ENCODE assay signal across 8 mouse cellular contexts in the genomic region with DNA sequence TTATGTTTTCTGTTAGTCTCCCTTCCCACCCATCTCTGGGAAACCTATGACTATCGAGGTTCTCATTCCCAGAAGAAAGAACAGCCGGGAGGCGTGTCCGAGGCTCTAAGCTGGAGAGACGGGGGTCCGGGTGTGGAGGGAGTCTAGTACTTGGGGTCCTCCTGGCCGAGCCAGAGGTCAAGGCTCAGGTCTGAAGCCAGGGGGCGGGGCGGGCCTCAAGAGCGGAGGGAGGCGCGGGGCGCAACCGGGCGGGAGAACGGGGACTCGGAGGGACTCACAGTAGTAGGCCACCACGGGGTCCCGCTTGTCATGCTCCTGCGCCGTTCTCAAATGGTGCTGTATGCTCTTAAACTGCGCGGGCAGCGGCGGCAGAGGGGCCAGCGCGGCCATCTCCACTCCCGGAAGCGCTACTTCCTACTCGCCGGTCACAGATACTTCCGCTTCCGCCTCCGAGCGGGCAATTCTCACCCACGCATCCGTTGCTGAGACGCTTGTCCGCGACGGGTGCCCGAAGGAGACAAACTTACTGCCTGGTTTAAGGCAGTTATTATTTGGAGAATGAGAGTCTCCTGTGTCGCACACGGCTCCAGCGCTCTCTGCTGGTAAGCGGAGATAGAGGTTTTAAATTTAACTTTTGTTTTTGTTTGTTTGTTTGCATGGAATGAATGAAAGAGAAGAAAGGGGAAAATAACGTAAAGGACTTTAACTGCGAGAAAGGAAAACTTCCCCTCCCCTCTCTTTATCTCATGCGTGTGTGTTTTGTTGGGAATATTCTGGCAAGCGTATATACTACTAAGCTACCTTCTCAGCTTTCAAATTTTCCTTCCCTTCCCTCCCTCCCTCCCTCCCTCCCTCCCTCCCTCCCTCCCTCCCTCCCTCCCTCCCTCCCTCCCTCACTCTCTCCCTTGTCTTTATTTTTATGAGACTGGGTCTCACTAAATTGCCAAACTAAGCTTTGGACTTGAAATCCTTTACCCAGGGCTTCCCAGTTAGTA. TPM values are rescaled to one million over a fixed set of nuclear protein-coding genes. Genes with fewer than 3 reads are reported as not detected.
DNase-seq lines count a peak whose midpoint lies in the region; ATAC-seq and TF ChIP-seq lines count a peak whose summit lies in the region.

Vta1 (minus strand) TSS at position 489 of the 995 bp plus-strand sequence.
Nmbr (plus strand) TSS at position 520 of the 995 bp plus-strand sequence.

- peak within 1 kb of the TSS; percentile 81 for H3K9ac ChIP-seq in hindbrain, postnatal 0 days (replicated peaks; ENCODE audit: low read length)

- H3K4me3 ChIP-seq in gastrocnemius, adult 2 months = peak within 1 kb of the TSS; percentile 84
- H3K4me3 ChIP-seq in hindbrain, postnatal 0 days (ENCODE audit: low read length) = peak within 1 kb of the TSS; percentile 96
- peak within 1 kb of the TSS; percentile 87 for H3K4me3 ChIP-seq in left cerebral cortex, adult 2 months

- H3K4me1 ChIP-seq in hindbrain, postnatal 0 days (ENCODE audit: insufficient read depth, low read length) = peaks cover 12% of the 10 kb centered on the region; the same call in 1 of the 2 replicates

- no peaks in the 10 kb centered on the region for H3K27me3 ChIP-seq in hindbrain, postnatal 0 days (ENCODE audit: insufficient read depth, low read length)

- H3K27ac ChIP-seq in gastrocnemius, adult 2 months = peak within 1 kb of the TSS; percentile 88
- H3K27ac ChIP-seq in hindbrain, postnatal 0 days = peak within 1 kb of the TSS; percentile 77; the same call in 1 of the 2 replicates
- peak within 1 kb of the TSS; percentile 89 for H3K27ac ChIP-seq in left cerebral cortex, adult 2 months

- peak within 1 kb of the TSS; percentile 75 for H3K4me2 ChIP-seq in hindbrain, postnatal 0 days (ENCODE audit: low read depth, low read length)

- no peaks in the 10 kb centered on the region for H3K9me3 ChIP-seq in hindbrain, postnatal 0 days (ENCODE audit: low read length)

- peak; percentile 96 for DNase-seq in ZHBTc4 (ENCODE audit: low read depth, low spot score)
- DNase-seq in gastrocnemius, adult 2 months = peak; percentile 98
- peak; percentile 99 for DNase-seq in hindbrain, postnatal 0 days (ENCODE audit: low spot score)
- DNase-seq in left cerebral cortex, adult 2 months (ENCODE audit: extremely low spot score in 1 of 2, low spot score in 2 of 2) = peak; percentile 99
- peak; percentile 100 for DNase-seq in right cerebral cortex, adult 2 months (ENCODE audit: low spot score in 2 of 2)
- peak; percentile 98 for DNase-seq in urinary bladder, postnatal 14 days (ENCODE audit: low spot score)

- TF ChIP-seq CTCF in gastrocnemius, adult 2 months (IDR thresholded peaks at IDR 0.05) = peak; percentile 87
- peak; percentile 90 for TF ChIP-seq CTCF in hindbrain, postnatal 0 days (IDR thresholded peaks at IDR 0.05; ENCODE audit: low read depth)
- TF ChIP-seq CTCF in left cerebral cortex, adult 2 months (IDR thresholded peaks at IDR 0.05) = peak; percentile 90

- intact Hi-C loops in gastrocnemius, adult 2 months (cut with DNase I) = loop anchor here (1.0 to 5.0 kb wide), 2 partner anchors 253 to 303 kb away; no protein-coding TSS in a partner anchor
- intact Hi-C loops in left cerebral cortex, adult 2 months (cut with DNase I) = loop anchor here (1.0 to 2.0 kb wide), 2 partner anchors 253 to 301 kb away; no protein-coding TSS in a partner anchor

- WGBS in hindbrain, postnatal 0 days = under 1% methylated on average over 48 of the region's 50 CpGs

- no peaks in the 10 kb centered on the region for H3K36me3 ChIP-seq in hindbrain, postnatal 0 days (ENCODE audit: insufficient read depth, low read length)

- ATAC-seq in common myeloid progenitor, adult 5-6 weeks (replicated peaks; ENCODE audit: low read depth, poor library complexity, severe bottlenecking) = peak; percentile 99
- ATAC-seq in hindbrain, postnatal 0 days = peak; percentile 99
- peak; percentile 99 for ATAC-seq in megakaryocyte, adult 5-6 weeks (ENCODE audit: poor library complexity, severe bottlenecking)

RNA-seq across cellular contexts. Expression of gene Vta1, which starts in this region (rescaled TPM):
- 48.5 and 61.6 TPM in 2 replicates for total RNA-seq in common myeloid progenitor, adult 5-6 weeks (2017)
- 10 to 100 TPM; 30.0 to 30.1 TPM for total RNA-seq in gastrocnemius, adult 2 months (2021)
- total RNA-seq in hindbrain, postnatal 0 days (2014; rRNA removed) = 82.2 and 87.0 TPM in 2 replicates
- 182 and 191 TPM in 2 replicates for polyA plus RNA-seq in hindbrain, postnatal 0 days (2015; fragmentation: Nextera tagmentation; extraction: Ambion mirVana)
- 10 to 100 TPM; 61.1 to 65.7 TPM for total RNA-seq in left cerebral cortex, adult 2 months (2021)
- 71.7 and 92.2 TPM in 2 replicates for total RNA-seq in megakaryocyte, adult 5-6 weeks (2015)
- total RNA-seq in megakaryocyte, adult 5-6 weeks (2017) = 60.9 and 72.9 TPM in 2 replicates

RNA-seq across cellular contexts. Expression of gene Nmbr, which starts in this region (rescaled TPM):
- not detected in 2 replicates for total RNA-seq in common myeloid progenitor, adult 5-6 weeks (2017)
- 1 to 10 TPM; 1.3 to 1.6 TPM for total RNA-seq in gastrocnemius, adult 2 months (2021)
- 2.4 and 2.7 TPM in 2 replicates for total RNA-seq in hindbrain, postnatal 0 days (2014; rRNA removed)
- polyA plus RNA-seq in hindbrain, postnatal 0 days (2015; fragmentation: Nextera tagmentation; extraction: Ambion mirVana) = 2.4 TPM in 2 replicates
- total RNA-seq in left cerebral cortex, adult 2 months (2021) = 1 to 10 TPM; 4.0 to 5.2 TPM
- total RNA-seq in megakaryocyte, adult 5-6 weeks (2015) = not detected in 2 replicates
- 0.73 TPM in 1 of 2 replicates, not detected in the other for total RNA-seq in megakaryocyte, adult 5-6 weeks (2017)

Comparison
In these comparisons a context has a peak if more than half of its experiments do, and no peak if none do; other contexts are left out.
1. Peak in every context shown above with its lines: DNase-seq, ATAC-seq, H3K4me3 ChIP-seq and H3K27ac ChIP-seq.